Mouse (Mus musculus) midbrain, embryonic 14.5 days (tissue): ENCODE measurements around the gene Cyp2d9. TPM values are rescaled to one million over a fixed set of nuclear protein-coding genes. Genes with fewer than 3 reads are reported as not detected.

Source experiments
- ATAC-seq: fragments of 200-750 bp; cut with Nextera tagmentation; 2 replicates; pipeline ENCODE4 v1.8.0; 2017; ENCODE audit warnings: moderate number of reproducible peaks, moderate library complexity; ENCODE audit not compliant: low FRiP score, low TSS enrichment
- DNase-seq: peaks from one replicate; pipeline ENCODE4 v3.0.0-alpha.2; 2015
- H3K27ac ChIP-seq: fragments of 300-500 bp; sonication (generic); replicated peaks from 2 replicates; pipeline ENCODE4 v1.5.1; 2014; ENCODE audit warnings: mild to moderate bottlenecking, low read depth, low read length, moderate library complexity
- H3K27me3 ChIP-seq: fragments of 300-500 bp; sonication (generic); 2 replicates; pipeline ENCODE4 v1.6.1; 2014; ENCODE audit warnings: low read length, control low read depth, mixed read lengths; ENCODE audit not compliant: control insufficient read depth, insufficient read depth
- H3K36me3 ChIP-seq: fragments of 300-500 bp; sonication (generic); 2 replicates; pipeline ENCODE4 v1.6.1; 2014; ENCODE audit warnings: low read length, control low read depth; ENCODE audit not compliant: control insufficient read depth, insufficient read depth
- H3K4me1 ChIP-seq: fragments of 300-500 bp; sonication (generic); 2 replicates; pipeline ENCODE4 v1.6.1; 2014; ENCODE audit warnings: mild to moderate bottlenecking, antibody characterized with exemption, low read length, control low read depth; ENCODE audit not compliant: control insufficient read depth, insufficient read depth
- H3K4me2 ChIP-seq: fragments of 300-500 bp; sonication (generic); 2 replicates; pipeline ENCODE4 v1.6.1; 2014; ENCODE audit warnings: mild to moderate bottlenecking, low read length, moderate library complexity
- H3K4me3 ChIP-seq: fragments of 300-500 bp; sonication (generic); replicated peaks from 2 replicates; pipeline ENCODE4 v1.5.1; 2014; ENCODE audit warnings: low read depth, low read length
- H3K9ac ChIP-seq: fragments of 300-500 bp; sonication (generic); replicated peaks from 2 replicates; pipeline ENCODE4 v1.6.1; 2014; ENCODE audit warnings: mild to moderate bottlenecking, low read length, moderate library complexity
- H3K9me3 ChIP-seq: fragments of 300-500 bp; sonication (generic); 2 replicates; pipeline ENCODE4 v1.6.1; 2016; ENCODE audit warnings: low read length, control low read depth, mixed read lengths; ENCODE audit not compliant: control insufficient read depth
- WGBS: fragments of 180-500 bp; shearing (Covaris S2); extraction: QIAGEN DNeasy Blood & Tissue Kit; methylation state at CpG from one replicate; pipeline ENCODE4 v1.1.7; 2014; 5-methylcytosine and 5-hydroxymethylcytosine counted together
- polyA plus RNA-seq: library from polyadenylated mRNA; unstranded; fragments of >200 nt; fragmentation: Nextera tagmentation; extraction: Ambion mirVana; gene quantifications from 2 replicates; pipeline ENCODE4 v1.2.1, GENCODE M21; 2014

Gene Cyp2d9
- polyA plus RNA-seq, 1 experiment from 2014 or later: not detected

- H3K27me3 ChIP-seq: no peaks in the 10 kb centered on the region
- no peak overlapping the region for H3K4me2 ChIP-seq
- no peaks in the 10 kb centered on the region for H3K4me1 ChIP-seq
- H3K9me3 ChIP-seq: no peaks in the 10 kb centered on the region
- DNase-seq: no peak
- ATAC-seq: no peak
- no peaks in the 10 kb centered on the region for H3K36me3 ChIP-seq
- H3K27ac ChIP-seq: no peak overlapping the region
- no peak overlapping the region for H3K9ac ChIP-seq
- no peak overlapping the region for H3K4me3 ChIP-seq
- WGBS: 87% methylated on average over 3 of the region's 3 CpGs
Measured at GRCm38 (mm10) chr15:82404163-82404562, 29.1 kb upstream of the Cyp2d9 start.

DNA sequence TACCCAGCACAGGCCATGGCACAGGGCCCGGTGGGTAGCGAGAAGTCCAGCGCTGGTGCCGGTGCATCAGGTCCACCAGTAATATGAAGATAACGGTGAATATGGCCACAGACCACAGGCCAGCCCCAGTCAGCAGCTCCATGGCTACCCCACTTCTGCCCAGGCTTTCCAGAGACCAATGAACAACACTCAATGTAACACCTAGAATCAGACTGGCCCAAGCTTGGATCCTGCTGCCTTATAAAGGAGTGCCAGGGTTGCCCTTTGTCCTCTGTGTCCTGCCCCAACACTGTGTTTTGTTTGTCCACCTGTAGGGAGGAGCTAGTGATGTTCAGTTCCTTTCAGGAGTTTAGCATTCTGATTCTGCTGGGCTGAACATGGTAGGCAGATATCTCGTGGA, 26.3 kb upstream of the Cyp2d9 start, which contains the start of gene Cyp2d10:
Gene Cyp2d10, minus strand, starts transcription at position 215 of the 400 bp plus-strand sequence.
- no peaks in the 10 kb centered on the region for H3K36me3 ChIP-seq
- H3K4me3 ChIP-seq: no peak within 1 kb of the TSS
- no peak for DNase-seq

GRCm38 (mm10) chr15:82407536-82407935, 25.7 kb upstream of the Cyp2d9 start:
- DNase-seq (no peak), ATAC-seq (no peak)
- Histone ChIP-seq H3K4me1 (no peaks in the 10 kb centered on the region), H3K27ac (no peak overlapping the region), H3K36me3 (no peaks in the 10 kb centered on the region), H3K27me3 (no peaks in the 10 kb centered on the region), H3K9ac (no peak overlapping the region), H3K4me3 (no peak overlapping the region), H3K9me3 (no peaks in the 10 kb centered on the region), H3K4me2 (no peak overlapping the region)
- 80% methylated on average over 4 of the region's 4 CpGs for WGBS

More for the DNA sequence above, 26.3 kb upstream of the Cyp2d9 start, which contains the start of gene Cyp2d10:
- 94% methylated on average over 6 of the region's 6 CpGs for WGBS
- Histone ChIP-seq H3K9ac (no peak within 1 kb of the TSS), H3K4me2 (no peak within 1 kb of the TSS), H3K9me3 (no peaks in the 10 kb centered on the region), H3K27me3 (no peaks in the 10 kb centered on the region), H3K27ac (no peak within 1 kb of the TSS), H3K4me1 (no peaks in the 10 kb centered on the region)
- ATAC-seq: no peak

- 0 out of 2 replicates have a peak, but pooled peaks cover 4% of the 10 kb centered on the region for H3K4me1 ChIP-seq
- 15% methylated on average over 16 of the region's 16 CpGs for WGBS
- ATAC-seq (no peak; the same call in 1 of the 2 replicates), DNase-seq (peak; percentile 74)
- H3K27me3 ChIP-seq: no peaks in the 10 kb centered on the region
- H3K4me3 ChIP-seq: no peak overlapping the region
- H3K36me3 ChIP-seq: no peaks in the 10 kb centered on the region
- peak overlapping the region; percentile 37 for H3K4me2 ChIP-seq
- H3K27ac ChIP-seq: no peak overlapping the region
- no peaks in the 10 kb centered on the region for H3K9me3 ChIP-seq
- H3K9ac ChIP-seq: peak overlapping the region; percentile 36; the same call in 1 of the 2 replicates
Measured at GRCm38 (mm10) chr15:82416797-82417789, 16.1 kb upstream of the Cyp2d9 start.

DNA sequence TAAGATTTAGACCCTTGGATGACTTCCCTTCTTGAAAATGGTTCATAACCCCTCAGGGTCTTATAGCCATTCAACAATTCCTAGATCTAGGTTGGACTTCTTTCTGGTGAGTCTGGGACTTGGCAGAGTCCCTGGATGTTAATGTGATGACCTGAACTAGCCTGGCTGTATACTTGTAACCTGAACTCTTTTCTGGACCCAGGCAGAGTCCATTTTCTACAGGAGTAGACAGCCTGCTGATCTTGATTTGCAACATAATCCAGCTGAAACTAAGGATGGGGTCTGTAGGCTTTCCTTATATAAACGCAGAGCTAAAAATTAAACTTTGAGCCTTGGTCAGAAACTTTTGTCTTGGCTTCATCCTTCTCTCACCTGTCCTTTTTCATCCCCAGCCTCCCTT, 14.6 kb upstream of the Cyp2d9 start:
- Histone ChIP-seq H3K9ac (no peak overlapping the region), H3K4me3 (no peak overlapping the region), H3K27ac (no peak overlapping the region), H3K4me2 (no peak overlapping the region), H3K36me3 (no peaks in the 10 kb centered on the region), H3K4me1 (0 out of 2 replicates have a peak, but pooled peaks cover 4% of the 10 kb centered on the region), H3K27me3 (no peaks in the 10 kb centered on the region), H3K9me3 (no peaks in the 10 kb centered on the region)
- DNase-seq (no peak), ATAC-seq (no peak)
- 82% methylated on average over 1 of the region's 1 CpGs for WGBS

GRCm38 (mm10) chr15:82422935-82423334, 10.3 kb upstream of the Cyp2d9 start:
- no peaks in the 10 kb centered on the region for H3K4me1 ChIP-seq
- no peak for DNase-seq
- H3K9ac ChIP-seq: no peak overlapping the region
- no peak overlapping the region for H3K4me3 ChIP-seq
- no peak overlapping the region for H3K4me2 ChIP-seq
- no peaks in the 10 kb centered on the region for H3K9me3 ChIP-seq
- 82% methylated on average over 4 of the region's 4 CpGs for WGBS
- no peaks in the 10 kb centered on the region for H3K36me3 ChIP-seq
- H3K27me3 ChIP-seq: no peaks in the 10 kb centered on the region
- no peak for ATAC-seq
- H3K27ac ChIP-seq: no peak overlapping the region

- WGBS: 90% methylated on average over 3 of the region's 3 CpGs
- no peak overlapping the region for H3K4me2 ChIP-seq
- H3K4me3 ChIP-seq: no peak overlapping the region
Measured at GRCm38 (mm10) chr15:82423471-82423870, 9.8 kb upstream of the Cyp2d9 start.

DNA sequence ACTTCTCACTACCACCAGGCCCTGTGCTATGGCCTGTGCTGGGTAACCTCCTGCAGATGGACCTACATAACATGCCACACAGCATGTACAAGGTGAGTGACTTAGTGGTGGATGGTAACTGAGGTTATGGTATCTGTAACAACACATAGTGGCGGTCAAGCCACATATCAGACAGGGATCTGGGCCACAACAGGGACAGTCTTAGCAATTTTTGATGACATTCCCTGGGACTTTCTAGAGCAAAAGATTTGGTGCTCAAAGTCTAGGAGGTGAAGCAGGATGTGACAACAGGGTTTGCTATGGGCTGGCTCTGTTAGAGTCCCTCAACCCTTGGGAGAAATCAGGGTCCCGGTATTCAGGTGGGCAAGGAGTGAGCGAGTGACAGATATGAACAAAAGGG, 384 bp downstream of the Cyp2d9 start:
- Histone ChIP-seq H3K27me3 (no peaks in the 10 kb centered on the region), H3K9me3 (peaks cover 18% of the 10 kb centered on the region), H3K4me2 (no peak overlapping the region), H3K27ac (no peak overlapping the region), H3K36me3 (no peaks in the 10 kb centered on the region), H3K4me1 (no peaks in the 10 kb centered on the region), H3K9ac (no peak overlapping the region), H3K4me3 (no peak overlapping the region)
- ATAC-seq (no peak), DNase-seq (no peak)
- 95% methylated on average over 3 of the region's 3 CpGs for WGBS

More at GRCm38 (mm10) chr15:82423471-82423870, 9.8 kb upstream of the Cyp2d9 start:
- no peak overlapping the region for H3K9ac ChIP-seq
- H3K36me3 ChIP-seq: no peaks in the 10 kb centered on the region
- no peaks in the 10 kb centered on the region for H3K9me3 ChIP-seq
- DNase-seq: no peak
- no peak for ATAC-seq
- no peaks in the 10 kb centered on the region for H3K4me1 ChIP-seq
- no peak overlapping the region for H3K27ac ChIP-seq
- no peaks in the 10 kb centered on the region for H3K27me3 ChIP-seq
